Mouse (Mus musculus) ES-E14 (cell line): ENCODE data around the gene Wfdc13. TPM values are rescaled to one million over a fixed set of nuclear protein-coding genes. Genes with fewer than 3 reads are reported as not detected.

Experiments used
- DNase-seq: peaks from one replicate; pipeline ENCODE4 v3.0.0-alpha.2; 2013; ENCODE audit warnings: low read depth, low spot score
- H3K27ac ChIP-seq: 2 replicates; pipeline ENCODE4 v1.5.1; 2012; ENCODE audit warnings: low read depth, mild to moderate bottlenecking, low read length, moderate library complexity, mixed read lengths; ENCODE audit not compliant: poor library complexity, insufficient read depth, severe bottlenecking
- H3K36me3 ChIP-seq: 2 replicates; pipeline ENCODE4 v1.6.1; 2012; ENCODE audit warnings: mild to moderate bottlenecking, low read length, moderate library complexity, mixed read lengths; ENCODE audit not compliant: control insufficient read depth, poor library complexity, insufficient read depth, severe bottlenecking
- H3K4me1 ChIP-seq, 2 experiments: fragments of 150-350 bp in 1 of 2; sonication (generic) in 1 of 2; 2 replicates each; pipeline ENCODE4 v1.6.1; 2012; ENCODE audit warnings: low read length in 2 of 2, mild to moderate bottlenecking in 1 of 2, mixed read lengths in 1 of 2; ENCODE audit not compliant: control insufficient read depth in 2 of 2, insufficient read depth in 2 of 2, poor library complexity in 1 of 2
- H3K4me3 ChIP-seq, 2 experiments: fragments of 150-350 bp in 1 of 2; sonication (generic) in 1 of 2; 2 replicates each; pipeline ENCODE4 v1.5.1; 2012; ENCODE audit warnings: low read length in 2 of 2, low read depth in 1 of 2, mild to moderate bottlenecking in 1 of 2, mixed read lengths in 1 of 2; ENCODE audit not compliant: insufficient read depth in 1 of 2, poor library complexity in 1 of 2, severe bottlenecking in 1 of 2
- H3K9ac ChIP-seq: 2 replicates; pipeline ENCODE4 v1.6.1; 2012; ENCODE audit warnings: low read depth, mild to moderate bottlenecking, low read length, mixed read lengths; ENCODE audit not compliant: poor library complexity, insufficient read depth, severe bottlenecking
- H3K9me3 ChIP-seq: fragments of 150-350 bp; sonication (generic); 2 replicates; pipeline ENCODE4 v1.6.1; 2012; ENCODE audit warnings: low read depth, mild to moderate bottlenecking, low read length; ENCODE audit not compliant: control insufficient read depth, insufficient read depth
- CHD2 ChIP-seq: IDR thresholded peaks from 2 replicates; pipeline ENCODE4 v1.6.1; 2014; ENCODE audit warnings: mild to moderate bottlenecking, low read depth, low read length, inconsistent platforms
- HCFC1 ChIP-seq: IDR thresholded peaks from 2 replicates; pipeline ENCODE4 v1.6.1; 2012; ENCODE audit warnings: low read length, inconsistent platforms, borderline replicate concordance; ENCODE audit not compliant: insufficient read depth
- MAFK ChIP-seq: IDR thresholded peaks from 2 replicates; pipeline ENCODE4 v1.6.1; 2014; ENCODE audit warnings: mild to moderate bottlenecking, low read depth, low read length, inconsistent platforms; ENCODE audit not compliant: insufficient read depth
- ZC3H11A ChIP-seq: IDR thresholded peaks from 2 replicates; pipeline ENCODE4 v1.6.1; 2012; ENCODE audit warnings: low read depth, mild to moderate bottlenecking, inconsistent platforms, low read length, borderline replicate concordance
- ZNF384 ChIP-seq: IDR thresholded peaks from 2 replicates; pipeline ENCODE4 v1.6.1; 2012; ENCODE audit warnings: low read depth, low read length, inconsistent platforms
- in situ Hi-C, 2 experiments: fragments of 600-800 bp; cut with MboI; formaldehyde crosslinking; loops; one replicate each; pipeline ENCODE4 v1.15.1; 2025; ENCODE audit warnings: low sequenced_read_pairs in 2 of 2, inconsistent platforms in 1 of 2; ENCODE audit not compliant: unreplicated experiment in 2 of 2
- total RNA-seq: library from RNA; depleted of rRNA; stranded (reverse); fragments of 300-350 nt; gene quantifications from 2 replicates; pipeline ENCODE4 v1.2.3, GENCODE M21; 2012

Gene Wfdc13
- total RNA-seq, 1 experiment, result not detected

DNA sequence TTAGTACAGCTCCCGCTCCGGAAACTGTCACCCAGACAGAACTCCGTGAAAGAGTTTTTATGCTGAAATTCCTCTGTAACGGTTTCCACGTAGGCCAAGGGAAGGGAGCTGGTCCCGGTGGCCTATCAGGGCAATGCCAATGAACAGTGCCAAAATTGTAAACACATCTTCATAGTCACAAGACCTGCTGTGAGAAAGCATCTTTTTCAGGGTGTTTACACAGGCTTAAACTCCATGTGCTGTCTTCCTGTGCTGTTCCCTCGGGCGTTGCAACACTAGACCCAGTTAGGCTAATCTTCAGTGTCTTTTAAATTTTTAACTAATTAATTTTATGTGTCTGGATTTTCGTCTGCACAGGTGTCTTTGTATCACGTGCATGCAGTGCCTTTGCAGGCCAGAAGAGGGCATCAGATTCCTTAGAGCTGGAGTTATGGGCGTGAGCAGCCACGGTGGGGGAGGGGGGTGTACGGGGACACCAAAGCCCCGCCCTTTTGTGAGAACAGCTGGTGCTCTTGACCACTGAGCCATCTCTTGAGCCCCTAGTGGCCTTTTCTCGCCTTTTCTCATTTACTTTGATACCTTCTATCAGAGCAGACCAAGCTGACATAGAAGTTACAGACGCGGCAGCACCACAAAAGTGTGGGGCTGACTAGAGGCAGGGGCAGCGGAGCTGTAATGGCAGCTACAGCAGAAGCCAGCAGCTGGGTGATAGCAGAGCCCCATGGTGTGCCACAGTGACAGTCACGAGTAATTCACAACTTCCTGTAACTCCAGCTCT is 5.9 kb upstream of the Wfdc13 start:
- in situ Hi-C loops, result no loop called here
- TF ChIP-seq HCFC1 (no peak), CHD2 (no peak), MAFK (no peak), ZNF384 (no peak), ZC3H11A (no peak)
- peak; percentile 56 for DNase-seq
- no peaks in the 10 kb centered on the region for H3K36me3 ChIP-seq
- H3K27ac ChIP-seq, result no peak overlapping the region
- peak overlapping the region in 1 of 2 experiments; percentile 29; a peak in 1 of 4 replicates for H3K4me3 ChIP-seq
- H3K4me1 ChIP-seq, result no peaks in the 10 kb centered on the region; a peak in 1 of 4 replicates
- H3K9me3 ChIP-seq, result no peaks in the 10 kb centered on the region
- no peak overlapping the region for H3K9ac ChIP-seq

DNA sequence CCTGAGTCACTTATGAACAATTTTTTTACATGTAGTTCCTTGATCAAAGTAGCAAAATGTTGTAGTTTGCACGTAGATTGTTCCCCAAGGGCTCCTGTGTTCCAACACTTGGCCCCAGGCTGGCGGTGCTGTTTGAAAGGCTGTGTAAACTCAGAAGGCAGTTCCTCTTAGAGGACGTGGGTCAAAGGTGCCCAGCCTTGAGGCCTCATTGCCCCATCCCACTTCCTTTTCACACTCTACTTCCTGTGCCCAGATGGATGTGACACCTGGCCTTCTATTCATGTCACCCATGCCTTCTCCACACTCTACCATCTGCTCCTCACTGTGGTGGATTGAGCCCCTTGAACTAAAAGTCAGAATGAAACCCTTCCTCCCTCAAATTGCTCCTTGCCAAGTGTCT is 5.0 kb upstream of the Wfdc13 start:
- Histone ChIP-seq H3K9me3 (no peaks in the 10 kb centered on the region), H3K4me3 (no peak overlapping the region), H3K36me3 (no peaks in the 10 kb centered on the region), H3K9ac (no peak overlapping the region), H3K27ac (no peak overlapping the region), H3K4me1 (no peaks in the 10 kb centered on the region; a peak in 1 of 4 replicates)
- in situ Hi-C loops, result no loop called here
- no peak for DNase-seq
- TF ChIP-seq ZC3H11A (no peak), HCFC1 (no peak), ZNF384 (no peak)

DNA sequence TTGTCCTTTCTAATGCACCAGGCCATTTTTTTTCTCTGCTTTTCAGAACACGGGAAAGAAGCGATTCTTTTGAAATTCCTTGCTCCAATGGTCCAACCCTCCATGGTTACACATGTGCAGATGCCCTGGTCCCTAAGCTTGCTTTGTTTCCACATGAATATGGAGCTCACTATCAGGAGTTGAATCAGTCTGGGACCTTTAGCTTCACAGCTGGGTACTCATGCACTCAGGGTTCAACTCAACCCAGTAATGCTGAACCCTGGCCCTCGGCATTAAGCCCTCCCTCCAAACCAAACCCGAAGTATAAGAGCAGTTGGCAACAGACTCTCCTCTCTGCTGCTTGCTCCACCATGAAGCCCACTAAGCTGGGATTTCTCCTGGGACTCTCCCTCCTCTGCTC is 13.3 kb downstream of the Wfdc13 start, which contains the start of gene Spint4:
Spint4 (plus strand) TSS at position 301 of the 400 bp plus-strand sequence.
- no peak for DNase-seq
- H3K36me3 ChIP-seq, result no peaks in the 10 kb centered on the region
- no peaks in the 10 kb centered on the region for H3K9me3 ChIP-seq
- no peak within 1 kb of the TSS for H3K9ac ChIP-seq
- no peak within 1 kb of the TSS for H3K27ac ChIP-seq
- no peak for TF ChIP-seq MAFK
- no peak for TF ChIP-seq ZNF384
- no peak within 1 kb of the TSS for H3K4me3 ChIP-seq
- in situ Hi-C loops, result no loop called here
- no peaks in the 10 kb centered on the region for H3K4me1 ChIP-seq

DNA sequence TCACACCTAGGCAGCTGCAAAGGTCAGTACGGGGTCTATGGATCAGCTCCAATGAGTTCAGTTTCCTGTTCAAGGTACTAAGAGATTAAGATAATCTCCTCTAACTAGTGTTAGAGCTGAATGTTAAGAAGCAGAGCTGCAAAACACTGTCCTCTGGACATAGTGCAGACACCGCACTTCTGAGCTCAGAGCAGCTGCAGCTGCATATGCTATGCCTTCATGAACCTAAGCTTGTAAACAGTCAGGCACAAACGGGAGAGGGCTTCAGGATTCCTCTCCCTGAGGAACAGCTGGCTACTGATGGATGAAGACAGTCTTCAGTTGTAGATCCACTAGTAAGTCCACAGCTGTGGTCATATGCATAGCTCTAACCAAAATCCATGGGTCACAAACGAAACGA is 16.1 kb downstream of the Wfdc13 start:
- TF ChIP-seq ZNF384, result no peak
- TF ChIP-seq CHD2, result no peak
- TF ChIP-seq HCFC1, result no peak
- TF ChIP-seq MAFK, result no peak
- TF ChIP-seq ZC3H11A, result no peak
- in situ Hi-C loops, result no loop called here
- Histone ChIP-seq H3K27ac (no peak overlapping the region), H3K9me3 (no peaks in the 10 kb centered on the region), H3K4me3 (no peak overlapping the region), H3K4me1 (no peaks in the 10 kb centered on the region), H3K9ac (no peak overlapping the region), H3K36me3 (no peaks in the 10 kb centered on the region)
- no peak for DNase-seq

DNA sequence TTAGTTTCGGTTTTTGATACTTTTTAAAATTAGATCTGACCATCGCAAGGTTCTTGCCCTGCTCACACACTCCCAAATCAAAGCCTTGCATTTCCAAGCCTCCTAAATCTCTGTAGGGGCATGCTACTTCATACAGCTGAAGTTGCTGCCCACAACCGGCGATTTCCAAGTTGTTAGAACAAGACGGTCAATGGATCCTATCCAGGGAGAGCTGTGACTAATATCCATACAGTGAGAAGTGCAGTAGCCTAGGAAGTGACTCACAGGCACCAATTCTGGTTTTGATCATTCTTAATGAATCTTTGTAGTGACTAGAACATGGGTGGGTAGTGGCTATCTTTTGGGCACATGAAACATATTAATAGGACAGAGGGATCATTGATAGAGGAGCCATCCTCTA is 16.9 kb downstream of the Wfdc13 start:
- Histone ChIP-seq H3K4me3 (no peak overlapping the region), H3K27ac (no peak overlapping the region), H3K9ac (no peak overlapping the region), H3K36me3 (no peaks in the 10 kb centered on the region), H3K4me1 (no peaks in the 10 kb centered on the region), H3K9me3 (no peaks in the 10 kb centered on the region)
- DNase-seq, result no peak
- TF ChIP-seq MAFK, result no peak
- TF ChIP-seq HCFC1, result no peak
- TF ChIP-seq CHD2, result no peak
- TF ChIP-seq ZC3H11A, result no peak
- TF ChIP-seq ZNF384, result no peak
- in situ Hi-C loops, result no loop called here
